ENCODE assay signal across 10 mouse cellular contexts in genomic region chr7:68400516-68400915, GRCm38 (mm10).
"Had no signal": no experiment of that assay in that cellular context is flagged by ENCODE, and none has a peak within 500 bp of the region (broad histone marks: within the 10 kb centered on the region; RNA-seq: fewer than 3 reads in every experiment).

No protein-coding gene starts in this region.

- H3K36me3 ChIP-seq: limb, embryonic 13.5 days; neural tube, embryonic 15.5 days had no signal

- H3K4me3 ChIP-seq: limb, embryonic 13.5 days; myocyte; neural tube, embryonic 15.5 days had no signal

- H3K9me3 ChIP-seq: limb, embryonic 13.5 days; neural tube, embryonic 15.5 days had no signal

- DNase-seq: kidney, adult 8-10 months; kidney, postnatal 25 days; lung, adult 2 months; lung, postnatal 36 days; midbrain, embryonic 14.5 days; thymus, postnatal 4 days had no signal

- H3K27ac ChIP-seq: limb, embryonic 13.5 days; liver, embryonic 14.5 days; neural tube, embryonic 15.5 days had no signal
